Mouse (Mus musculus) cerebellum, adult 11 months (tissue): ENCODE results near the gene Pde3a.
A peak's percentile ranks its signal among the peaks of the same experiment; 100 is the strongest.

Experiments used
- DNase-seq: peaks from one replicate; pipeline ENCODE4 v3.0.0; 2022

Gene Pde3a

GRCm38 (mm10) chr6:141248691-141249584, at the start of gene Pde3a:
Gene Pde3a, plus strand, starts transcription at chr6:141249269.
- DNase-seq, result peak; percentile 13

DNA sequence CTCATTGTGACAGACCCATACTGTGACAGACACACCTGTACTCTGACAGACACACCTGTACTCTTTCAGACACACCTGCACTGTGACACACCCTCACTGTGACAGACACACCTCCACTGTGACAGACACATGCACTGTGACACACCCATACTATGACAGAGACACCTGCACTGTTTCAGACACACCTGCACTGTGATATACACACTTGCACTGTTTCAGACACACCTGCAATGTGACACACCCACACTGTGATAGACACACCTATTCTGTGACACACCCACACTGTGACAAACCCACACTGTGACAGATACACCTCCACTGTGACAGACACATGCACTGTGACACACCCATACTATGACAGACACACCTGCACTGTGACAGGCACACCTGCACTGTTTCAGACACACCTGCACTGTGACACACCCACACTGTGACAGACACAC, 48.9 kb upstream of the Pde3a start:
- DNase-seq, result no peak

DNA sequence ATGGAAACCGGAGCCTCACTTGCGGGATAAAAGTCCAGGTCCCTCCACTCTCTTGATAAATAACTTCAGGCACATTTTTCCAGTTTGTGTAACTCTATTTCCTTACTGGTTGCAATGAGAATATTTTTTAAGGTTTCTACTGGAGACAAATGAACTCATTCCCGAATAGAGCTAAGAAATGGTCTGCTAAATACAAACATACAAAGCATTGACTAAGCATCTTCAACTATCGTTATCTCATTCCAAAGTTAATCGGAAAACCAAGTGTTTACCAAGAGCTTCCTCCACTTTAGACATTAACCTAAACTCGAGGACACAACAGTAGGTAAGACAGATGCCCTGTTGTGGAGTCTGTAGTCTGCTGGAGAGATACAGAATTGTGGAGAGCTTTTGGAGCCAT, 41.5 kb upstream of the Pde3a start:
- DNase-seq, result no peak

DNA sequence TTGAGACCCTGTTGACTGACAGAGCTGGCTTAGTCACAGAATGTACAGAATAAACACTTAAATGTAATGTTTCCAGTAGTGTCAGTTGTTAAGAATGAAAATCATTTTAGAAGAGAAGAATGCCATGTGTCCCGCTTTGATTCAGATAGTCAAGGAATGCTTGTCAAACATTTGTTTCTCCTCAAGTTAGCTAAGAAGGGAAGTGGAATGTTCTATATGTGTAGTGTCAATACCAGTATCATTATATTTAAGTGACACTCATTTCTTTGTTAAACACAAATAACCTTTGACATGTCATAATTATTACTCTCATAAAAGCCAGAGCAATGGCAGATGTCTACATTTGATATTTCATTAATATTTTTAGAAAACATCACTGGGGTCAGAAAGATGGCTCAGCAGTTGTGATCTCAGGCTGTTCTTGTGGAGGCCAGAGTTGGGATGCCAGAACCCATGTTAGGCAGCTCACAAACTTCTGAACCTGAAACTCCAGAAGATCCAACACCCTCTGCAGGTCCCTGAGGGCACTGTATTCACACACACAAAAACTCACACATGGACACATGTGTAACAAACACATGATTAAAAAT, 40.7 kb upstream of the Pde3a start:
- no peak for DNase-seq

DNA sequence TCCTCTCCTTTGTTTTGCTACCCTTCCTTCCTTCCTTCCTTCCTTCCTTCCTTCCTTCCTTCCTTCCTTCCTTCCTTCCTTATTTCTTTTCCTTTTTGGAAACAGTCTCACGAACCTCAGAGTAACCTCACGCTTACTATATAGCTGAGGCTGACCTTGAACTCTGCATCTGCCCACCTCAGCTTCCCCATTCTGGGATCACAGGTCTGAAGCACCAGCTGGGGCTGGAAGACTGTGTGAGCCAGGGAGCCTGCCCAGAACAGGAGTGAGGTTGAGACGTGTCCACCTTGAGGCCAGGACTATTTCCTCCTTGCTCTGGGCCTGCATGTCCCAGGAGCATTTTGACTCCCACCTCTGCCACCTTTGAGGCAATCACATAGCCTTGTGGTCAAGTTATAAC, 39.0 kb upstream of the Pde3a start:
- DNase-seq, result no peak

DNA sequence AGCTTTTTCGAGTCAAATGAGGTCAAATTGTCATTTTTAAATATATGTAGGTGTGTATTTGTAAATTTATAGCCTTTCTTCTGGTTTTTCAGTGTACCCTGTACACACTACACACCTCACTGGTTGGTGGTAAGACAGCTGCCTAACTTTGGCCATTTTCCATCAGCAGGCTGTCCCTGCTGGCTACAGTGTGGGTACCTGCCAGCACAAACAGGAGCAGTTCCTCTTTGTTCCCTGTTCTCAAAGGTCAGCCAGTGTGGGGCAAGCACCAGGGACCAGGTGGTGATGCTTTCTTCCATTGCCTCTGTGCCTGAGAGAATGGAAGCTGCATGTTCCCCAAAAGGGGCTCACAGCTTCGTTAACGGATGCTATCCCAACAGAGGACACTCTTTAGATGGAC, 28.0 kb upstream of the Pde3a start:
- peak; percentile 31 for DNase-seq

DNA sequence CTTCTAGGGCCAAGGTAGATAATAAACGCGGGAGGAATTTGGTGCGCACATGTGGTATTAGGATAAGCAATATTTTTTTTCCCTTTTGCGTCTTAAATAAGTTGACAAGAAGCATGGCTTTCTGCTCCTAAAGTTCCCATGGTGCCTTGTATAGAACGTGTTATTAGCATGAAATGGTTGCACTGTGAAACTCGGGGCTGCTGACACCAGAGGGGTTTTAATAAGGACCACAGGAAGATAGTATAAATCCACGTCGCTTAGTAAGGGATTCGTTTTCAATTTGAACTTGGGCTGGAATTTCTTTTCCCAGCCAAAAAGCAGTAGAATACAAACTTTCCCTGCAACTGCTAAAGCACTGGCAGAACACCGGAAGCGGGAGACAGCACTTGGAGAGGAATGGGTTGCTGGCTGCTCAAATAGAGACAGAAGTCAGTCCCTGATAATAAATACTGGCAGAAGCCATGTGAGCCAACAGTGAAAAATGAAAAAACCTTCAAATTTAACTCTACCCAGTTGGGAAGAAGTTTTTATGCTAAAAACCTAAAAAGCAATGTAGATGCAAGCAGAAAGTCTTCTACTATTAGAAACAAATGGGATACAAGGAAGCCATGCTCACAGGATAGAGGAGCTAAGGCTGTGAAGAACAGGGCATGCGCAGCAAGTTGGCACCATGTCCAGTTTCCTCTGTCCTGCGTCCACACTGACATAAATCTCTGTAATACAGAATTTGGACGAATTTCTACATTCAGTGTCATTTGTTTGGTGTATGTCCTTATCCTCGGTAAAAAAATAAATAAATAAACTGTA, 22.0 kb upstream of the Pde3a start:
- DNase-seq, result no peak

DNA sequence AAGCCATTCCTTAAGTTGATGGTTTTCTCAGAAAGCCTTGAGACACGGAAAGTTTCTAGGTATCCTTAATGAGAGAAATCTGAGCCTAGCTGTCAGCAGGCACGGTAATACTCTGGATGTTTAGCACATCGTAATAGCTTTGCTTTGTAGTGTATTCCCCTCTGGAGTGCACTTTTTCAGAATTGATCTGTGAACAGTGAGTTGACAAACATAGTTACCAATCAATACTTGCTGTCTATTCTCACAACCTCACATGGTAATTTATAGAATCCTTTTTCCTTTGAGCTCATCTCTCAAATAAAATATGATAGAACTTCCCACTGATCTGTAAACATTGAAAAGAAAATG, 21.4 kb upstream of the Pde3a start:
- no peak for DNase-seq

DNA sequence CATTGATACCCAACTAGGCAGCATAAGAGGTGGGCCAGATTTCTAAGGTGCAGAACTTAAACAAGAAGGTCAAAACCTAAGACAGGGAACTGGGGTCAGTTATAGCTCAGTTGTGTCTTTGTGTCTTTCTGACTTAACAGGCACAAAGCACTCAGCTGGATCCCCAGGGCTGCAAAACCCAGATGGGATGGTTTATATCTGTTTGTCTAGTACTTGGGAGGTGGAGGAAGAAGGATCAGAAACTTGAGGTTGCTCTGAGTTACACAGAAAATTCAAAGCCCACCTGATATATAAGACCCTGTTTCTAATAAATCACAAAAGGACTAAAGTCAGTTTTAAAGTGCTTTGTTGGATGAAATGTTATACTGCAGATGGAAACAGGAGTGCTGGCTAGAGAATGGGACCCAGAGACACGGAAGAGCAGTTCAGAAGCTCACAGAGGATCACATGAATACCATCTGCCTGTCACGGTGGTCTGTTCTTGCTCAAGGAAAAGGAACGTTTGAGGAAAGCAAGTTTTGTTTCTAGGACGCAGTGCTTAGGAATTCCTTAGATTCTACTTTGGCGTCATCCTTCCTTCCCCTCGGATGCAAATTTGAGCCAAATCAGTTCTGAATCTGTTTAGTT, 16.2 kb upstream of the Pde3a start:
- no peak for DNase-seq

- DNase-seq, result no peak
Measured at GRCm38 (mm10) chr6:141241809-141242208, 7.3 kb upstream of the Pde3a start.

DNA sequence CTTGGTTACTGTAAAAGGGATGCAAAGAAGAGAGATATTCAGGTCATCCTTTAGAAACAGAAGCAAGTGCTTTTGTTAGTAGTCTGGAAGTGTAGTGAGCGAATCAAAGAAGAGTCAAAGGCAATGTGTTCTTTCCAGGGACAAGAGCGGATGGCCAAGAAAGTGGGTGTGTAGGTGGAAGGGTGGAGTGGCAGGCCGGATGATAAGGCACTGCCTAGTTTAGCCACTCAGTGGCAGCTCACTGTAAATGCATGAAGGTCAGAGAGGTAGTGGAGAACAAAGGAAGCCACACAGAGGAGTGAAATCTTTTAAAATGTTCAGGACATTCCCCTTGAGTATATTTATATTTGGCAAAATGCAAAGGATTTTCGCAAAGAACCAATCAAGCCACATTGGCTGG, 4.0 kb upstream of the Pde3a start:
- DNase-seq, result no peak

- DNase-seq, result peak; percentile 72
Measured at GRCm38 (mm10) chr6:141246391-141246790, 2.7 kb upstream of the Pde3a start.

DNA sequence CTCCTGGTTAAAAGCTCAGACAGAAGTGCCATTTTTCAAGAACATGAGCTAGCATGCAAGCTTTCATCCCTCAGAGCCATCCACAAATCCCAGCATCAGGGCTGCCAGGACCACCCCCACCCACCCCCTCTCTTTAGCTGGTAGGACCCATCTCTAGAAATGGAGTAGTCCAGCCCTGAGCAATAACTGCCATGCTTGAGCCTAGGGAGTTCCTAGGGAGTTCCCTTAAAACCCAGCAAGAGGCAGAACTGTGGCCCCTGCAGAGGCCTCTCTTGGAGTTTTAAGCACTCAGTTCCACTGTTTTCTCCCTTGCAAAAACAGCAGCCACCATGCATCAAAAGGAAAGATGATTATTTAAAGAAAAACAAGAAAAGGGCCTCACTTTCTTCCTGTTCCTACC, 988 bp upstream of the Pde3a start:
- peak; percentile 4 for DNase-seq

GRCm38 (mm10) chr6:141249585-141250295, 671 bp downstream of the Pde3a start:
- DNase-seq, result peak; percentile 47

DNA sequence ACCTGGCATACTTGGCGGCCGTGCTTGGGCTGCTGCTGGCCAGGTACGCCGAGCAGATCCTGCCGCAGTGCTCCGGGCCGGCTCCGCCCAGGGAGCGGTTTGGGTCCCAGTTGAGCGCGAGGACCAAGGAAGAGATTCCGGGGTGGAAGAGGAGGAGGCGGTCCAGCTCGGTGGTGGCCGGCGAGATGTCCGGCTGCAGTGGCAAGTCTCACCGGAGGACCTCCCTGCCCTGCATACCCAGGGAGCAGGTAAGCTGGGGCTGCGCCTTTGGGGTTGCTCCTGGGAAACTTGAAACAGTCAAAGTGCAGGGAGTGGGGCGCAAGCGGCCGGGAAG, 1.2 kb downstream of the Pde3a start:
- DNase-seq, result peak; percentile 33

GRCm38 (mm10) chr6:141250984-141251383, 1.9 kb downstream of the Pde3a start:
- DNase-seq, result no peak

- no peak for DNase-seq
Measured at GRCm38 (mm10) chr6:141252520-141252919, 3.5 kb downstream of the Pde3a start.

DNA sequence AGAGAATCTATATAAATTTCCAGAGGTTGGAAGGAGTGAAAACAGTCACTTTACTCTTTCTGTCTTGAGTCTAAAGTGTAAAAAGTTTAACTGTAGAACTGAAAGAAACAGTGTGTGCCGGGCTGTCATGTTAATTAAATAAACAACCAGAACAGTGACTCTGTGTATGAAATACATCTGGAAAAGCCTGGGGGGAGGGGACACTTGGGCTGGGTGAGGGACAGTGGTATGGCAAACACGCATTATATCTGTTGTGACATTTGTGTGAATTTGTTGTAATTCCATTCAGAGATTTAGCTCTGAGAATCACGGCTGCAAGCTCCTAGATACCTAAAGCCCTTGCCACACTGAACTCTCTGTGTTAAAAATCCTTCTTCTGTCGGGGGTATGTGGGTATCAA, 5.9 kb downstream of the Pde3a start:
- no peak for DNase-seq

DNA sequence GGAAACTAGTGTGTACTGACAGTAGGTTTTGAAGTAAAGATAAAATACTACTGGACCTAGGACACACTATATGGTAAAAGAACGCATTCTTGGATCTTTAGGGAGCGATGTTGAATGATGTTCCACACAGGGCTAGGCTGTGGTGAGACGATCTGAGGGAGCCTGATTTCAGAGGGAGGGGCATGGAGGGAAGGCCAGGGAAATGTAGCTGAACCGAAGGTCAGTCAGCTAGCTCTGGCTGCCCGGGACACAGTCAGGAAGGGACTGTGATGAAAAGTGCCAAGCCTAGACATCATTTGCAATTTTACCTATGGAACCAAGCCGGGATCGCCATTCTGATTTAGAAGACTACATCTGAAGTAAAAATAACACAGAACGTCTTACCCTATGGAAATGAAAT, 7.8 kb downstream of the Pde3a start:
- no peak for DNase-seq

GRCm38 (mm10) chr6:141257434-141258202, 8.5 kb downstream of the Pde3a start:
- no peak for DNase-seq

DNA sequence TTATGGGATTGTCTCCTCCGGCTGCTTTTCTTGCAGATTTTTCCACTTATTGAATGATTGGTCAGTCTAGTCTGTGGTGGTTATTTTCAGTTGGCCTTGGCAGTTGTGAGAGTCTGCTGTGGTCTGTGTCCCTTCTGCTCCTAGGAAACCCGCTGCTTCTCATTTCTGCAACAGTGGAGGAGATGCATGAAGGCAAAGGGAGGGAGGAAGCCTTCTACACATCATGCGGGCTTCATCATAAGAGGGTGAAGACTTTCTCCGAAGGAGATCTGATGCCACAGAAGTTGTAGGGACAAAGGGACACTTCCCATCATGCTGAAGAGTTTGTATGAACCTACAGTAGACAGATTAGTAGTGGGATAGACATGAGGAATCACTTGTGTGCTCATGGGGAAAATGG, 16.2 kb downstream of the Pde3a start:
- DNase-seq, result no peak
